Mouse (Mus musculus) bone marrow macrophage, adult 2 months (primary cell): ENCODE data around the gene Tcf7.

Source experiments
- CTCF ChIP-seq: IDR thresholded peaks from 2 replicates; pipeline ENCODE4 v1.5.1; 2012; ENCODE audit warnings: low read depth, mild to moderate bottlenecking, low read length, moderate library complexity
- POLR2A ChIP-seq: IDR thresholded peaks from 2 replicates; pipeline ENCODE4 v1.6.1; 2012; ENCODE audit warnings: mild to moderate bottlenecking, low read depth, low read length, borderline replicate concordance

- TF ChIP-seq POLR2A (no peak), CTCF (no peak)
These were observed 22.5 kb upstream of the Tcf7 start for GRCm38 (mm10) chr11:52305266-52305665.
